Mouse (Mus musculus): ENCODE measurements around the gene Gm20441.
"Not testable (repeated sequence)": the region's sequence is repeated elsewhere in the genome, so short reads cannot be mapped to it uniquely, and the experiment has no call there.

The Gm20441 gene

DNA sequence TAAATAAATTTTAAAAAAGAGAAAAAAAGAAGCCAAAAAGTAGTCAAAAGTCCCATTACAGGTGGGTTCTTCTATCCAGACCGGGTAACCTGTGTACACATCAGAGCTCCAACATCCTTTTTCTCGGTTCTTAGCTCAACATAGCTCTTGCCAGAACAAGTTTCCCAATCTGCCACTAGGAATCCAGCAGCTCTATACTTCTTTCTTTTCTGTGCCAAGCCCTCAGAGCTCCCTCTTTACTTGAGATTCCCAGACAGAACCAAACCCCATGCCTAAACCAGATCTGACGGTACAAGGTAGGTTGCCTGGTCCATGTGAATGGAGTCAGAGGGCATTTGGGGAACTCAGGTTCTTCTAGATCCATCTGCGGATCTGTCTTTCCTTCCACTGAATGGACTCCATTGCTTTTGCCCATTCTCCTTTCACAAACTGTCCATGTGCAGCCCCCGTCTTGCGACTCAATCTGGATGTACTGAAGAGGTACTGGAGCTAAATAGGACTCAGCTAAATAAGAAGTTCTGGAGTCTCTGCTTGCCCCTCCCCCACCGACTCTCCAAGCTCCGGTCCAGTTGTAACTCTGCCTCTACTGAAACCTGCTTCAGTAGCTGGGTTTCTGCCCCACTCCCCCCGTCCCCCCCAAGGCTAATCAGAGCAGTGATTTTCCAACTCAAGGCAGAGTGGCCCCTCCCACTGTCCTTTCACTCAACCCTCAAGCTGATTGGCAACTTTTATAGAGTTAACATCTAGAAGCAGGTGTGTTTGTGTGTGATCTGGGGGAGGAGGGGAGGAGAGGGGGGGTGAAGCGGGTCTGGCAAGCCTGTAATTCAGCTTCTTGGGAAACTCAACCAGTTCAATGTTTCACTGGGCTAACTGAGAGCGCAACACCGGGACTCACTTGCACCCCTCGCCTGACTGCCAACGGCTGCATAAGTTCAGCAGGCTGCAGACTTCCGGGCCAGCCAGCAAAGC is 1.3 kb downstream of the Gm20441 start:
- DNase-seq = peak; percentile 76 to 82

DNA sequence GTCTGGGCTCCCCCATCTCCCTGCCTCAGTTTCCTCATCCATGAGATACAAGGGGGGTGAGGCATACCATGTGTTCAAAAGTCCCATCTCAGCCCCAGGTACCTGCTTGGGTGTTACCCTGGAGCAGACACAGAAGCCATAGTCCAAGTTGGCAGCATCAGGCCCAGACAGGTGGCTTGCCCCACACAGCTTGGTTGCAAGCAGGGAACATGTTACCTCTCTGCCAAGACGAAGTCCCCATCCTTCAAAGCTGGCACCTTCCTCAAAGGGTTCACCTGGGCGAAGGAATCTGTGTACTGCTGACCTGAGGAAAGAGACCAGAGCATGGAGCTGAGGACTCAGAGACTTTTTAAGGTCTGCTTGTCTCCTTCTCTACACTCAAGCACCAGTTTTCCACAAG is 2.9 kb downstream of the Gm20441 start:
- no peak for DNase-seq

DNA sequence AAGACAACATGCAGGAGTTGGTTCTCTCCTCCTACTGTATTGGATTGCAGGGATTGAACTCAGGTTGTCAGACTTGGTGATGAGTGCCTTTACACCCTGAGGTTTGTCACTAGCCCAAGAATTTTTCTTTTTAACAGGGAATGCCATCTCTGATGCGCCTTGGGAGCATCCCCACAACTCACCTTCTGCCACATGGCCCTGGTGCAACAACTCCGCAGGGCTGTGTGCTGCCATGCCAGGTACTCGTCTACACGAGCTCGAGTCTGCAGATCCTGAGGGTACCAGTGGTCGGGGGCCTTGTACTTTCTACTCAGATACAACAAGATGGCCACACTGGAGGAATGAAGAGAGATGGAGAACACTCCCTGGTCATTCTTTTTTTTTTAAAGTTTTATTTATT is 4.2 kb downstream of the Gm20441 start:
- DNase-seq = no peak

DNA sequence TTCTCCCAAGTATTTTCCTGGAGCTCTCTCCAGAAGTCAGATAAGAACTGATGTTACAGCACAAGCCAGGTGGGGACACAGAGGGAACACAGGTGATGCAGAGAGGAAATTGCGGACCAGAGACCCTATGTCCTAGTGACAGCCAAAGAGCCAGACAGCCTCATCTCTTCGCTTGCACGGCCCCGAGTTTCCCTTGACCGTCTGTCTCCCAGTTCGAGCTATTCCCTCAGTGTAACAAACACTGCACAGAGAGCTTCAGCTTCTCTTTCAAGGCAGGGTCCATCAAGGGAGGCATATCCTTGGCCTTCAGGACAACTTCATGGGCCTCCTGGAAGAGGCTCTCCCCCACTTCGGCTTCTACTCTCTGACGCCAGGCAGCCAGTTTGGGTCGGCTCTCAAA is 6.2 kb downstream of the Gm20441 start:
- no peak for DNase-seq

DNA sequence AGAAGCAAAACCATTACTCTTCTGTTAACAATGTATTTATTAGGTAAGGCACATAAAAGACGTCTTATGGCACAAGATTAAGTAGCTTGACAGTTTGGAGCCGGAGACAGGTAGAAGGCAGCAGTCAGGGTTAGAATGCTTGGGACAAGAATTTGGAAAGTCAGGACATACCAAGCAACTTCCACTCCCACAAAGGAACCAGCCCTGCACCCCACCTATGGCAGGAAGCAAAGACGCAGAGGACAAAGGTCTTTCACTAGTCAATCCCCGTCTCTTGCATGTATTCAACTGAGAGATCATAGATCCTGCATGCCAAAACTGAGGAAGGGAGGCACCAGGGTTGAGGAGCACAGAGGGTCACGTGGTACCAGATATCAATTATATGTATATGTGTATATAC is 6.7 kb downstream of the Gm20441 start:
- DNase-seq = no peak

DNA sequence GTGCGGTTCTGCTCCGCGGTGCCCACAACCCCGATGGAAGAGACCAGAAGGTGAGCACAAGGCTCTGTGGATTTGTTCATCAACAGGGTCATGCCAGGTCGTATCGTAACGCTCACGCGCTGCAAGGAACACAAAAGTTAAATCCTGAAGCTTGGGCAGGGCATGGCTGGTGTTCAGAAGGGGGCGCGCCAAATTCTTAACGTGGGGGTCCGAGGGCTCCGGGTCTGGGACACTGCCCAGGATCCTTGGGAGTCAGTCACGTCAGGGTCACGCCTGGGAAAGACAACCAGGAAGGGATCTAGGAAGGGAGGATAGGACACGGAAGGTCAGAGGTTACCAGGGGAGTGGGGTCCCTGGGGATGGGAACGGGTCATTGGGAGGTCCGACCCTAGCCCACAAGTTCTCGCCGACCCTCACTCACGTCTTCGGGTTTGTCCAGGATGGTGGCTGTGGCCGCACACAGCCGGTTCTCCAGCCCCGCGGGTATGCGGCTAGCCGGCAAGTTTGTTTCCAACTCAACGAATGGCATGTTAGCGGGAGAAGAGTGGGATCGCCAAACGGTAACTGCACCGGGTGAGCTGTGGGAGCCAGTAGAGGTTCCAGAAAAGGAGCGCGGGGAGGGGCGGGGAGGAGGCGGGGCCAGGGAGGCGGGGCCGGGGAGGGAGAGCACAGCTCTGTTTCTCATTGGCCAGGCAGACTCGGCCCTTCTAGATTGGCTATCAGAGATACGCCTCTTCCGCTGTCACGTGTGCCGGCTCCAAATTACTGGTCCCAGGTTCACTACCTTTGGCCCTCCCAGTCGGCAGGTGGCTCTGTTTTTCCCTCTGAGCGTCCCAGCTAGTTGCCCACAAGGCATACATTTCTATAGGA is 7.7 kb downstream of the Gm20441 start, which contains the start of gene Ddt:
Ddt (minus strand) TSS at position 620 of the 870 bp plus-strand sequence.
- DNase-seq = peak; percentile 93 to 96

DNA sequence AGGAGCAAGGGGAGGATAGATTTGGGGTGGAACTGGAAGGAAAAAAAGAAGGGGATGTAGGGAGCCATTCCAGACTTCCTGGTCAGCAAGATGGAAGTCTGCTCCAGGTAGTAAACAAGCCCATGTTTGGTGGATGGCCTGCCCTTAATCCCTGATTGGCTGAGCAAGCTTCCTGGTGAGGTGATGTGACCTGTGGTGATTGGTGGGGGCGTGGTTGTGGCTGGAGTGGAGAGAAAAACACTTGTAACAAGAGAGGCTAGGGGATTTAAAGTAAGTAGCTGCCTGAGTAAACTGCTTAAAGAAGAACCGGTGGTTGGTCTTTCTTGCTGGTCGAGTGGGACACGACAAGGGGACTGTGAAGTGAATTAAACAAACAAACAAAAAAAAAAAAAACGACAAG is 13.0 kb downstream of the Gm20441 start:
- not testable (repeated sequence) for DNase-seq

DNA sequence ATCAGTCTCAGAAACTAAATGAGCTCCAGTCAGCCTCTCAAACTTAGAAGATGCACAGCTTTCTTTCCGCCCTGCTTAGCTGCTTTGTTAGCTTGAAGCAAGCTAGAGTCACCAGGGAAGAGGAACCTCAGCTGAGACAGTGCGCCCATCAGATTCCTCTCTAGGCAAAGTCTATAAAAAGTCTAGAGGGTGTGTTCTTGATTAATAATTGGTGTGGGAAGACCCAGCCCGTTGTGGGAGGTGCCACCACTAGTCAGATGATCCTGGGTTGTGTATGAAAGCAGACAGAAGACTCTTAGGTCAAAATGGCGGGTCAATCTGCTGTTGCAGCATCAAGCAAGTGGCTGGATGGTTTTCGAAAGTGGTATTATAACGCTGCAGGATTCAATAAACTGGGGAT is 13.9 kb downstream of the Gm20441 start:
- peak; percentile 68 to 80 for DNase-seq

DNA sequence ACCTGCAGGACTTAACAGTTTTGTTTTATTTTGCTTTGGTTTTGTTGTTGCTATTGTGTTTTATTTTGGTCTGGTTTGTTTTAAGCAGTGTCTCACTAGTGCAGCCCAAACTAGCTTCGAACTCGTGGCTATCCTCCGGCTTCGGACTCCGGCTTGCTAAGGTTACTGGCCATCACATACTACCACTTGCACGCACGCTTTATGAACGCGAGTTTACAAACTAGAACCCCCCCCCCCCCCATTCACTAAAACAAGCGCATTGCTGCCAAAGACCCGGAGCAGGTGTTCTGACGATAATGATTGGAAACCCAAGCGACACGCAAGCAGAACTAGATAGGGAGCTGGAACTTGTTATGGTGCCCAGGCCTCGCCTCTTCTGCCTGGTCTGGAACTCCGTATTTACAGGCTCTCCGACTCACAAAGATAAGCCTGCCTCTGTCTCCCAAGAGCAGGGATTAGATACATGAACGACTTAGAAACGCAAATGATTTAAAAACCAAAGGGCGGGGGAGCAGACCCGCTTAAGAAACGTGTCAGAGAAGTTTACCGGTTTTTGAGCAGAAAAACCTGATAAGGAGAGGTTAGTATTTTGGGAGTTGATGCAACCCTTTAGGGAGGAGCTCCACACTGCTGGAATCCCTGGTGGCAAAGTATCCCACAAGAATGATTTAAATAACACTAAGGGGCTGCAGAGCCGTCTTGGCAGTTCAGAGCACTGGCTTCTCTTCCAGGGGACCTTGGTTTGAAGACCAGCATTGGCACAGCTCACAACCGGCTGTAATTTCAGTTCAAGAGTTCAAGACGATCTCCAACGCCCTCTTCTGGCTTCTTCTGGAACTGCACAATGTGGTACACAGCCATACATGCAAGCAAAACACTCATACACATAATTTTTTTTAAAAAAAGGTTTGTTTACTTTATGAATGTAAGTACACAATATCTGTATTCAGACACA is 16.0 kb downstream of the Gm20441 start:
- DNase-seq = peak; percentile 71 to 83

DNA sequence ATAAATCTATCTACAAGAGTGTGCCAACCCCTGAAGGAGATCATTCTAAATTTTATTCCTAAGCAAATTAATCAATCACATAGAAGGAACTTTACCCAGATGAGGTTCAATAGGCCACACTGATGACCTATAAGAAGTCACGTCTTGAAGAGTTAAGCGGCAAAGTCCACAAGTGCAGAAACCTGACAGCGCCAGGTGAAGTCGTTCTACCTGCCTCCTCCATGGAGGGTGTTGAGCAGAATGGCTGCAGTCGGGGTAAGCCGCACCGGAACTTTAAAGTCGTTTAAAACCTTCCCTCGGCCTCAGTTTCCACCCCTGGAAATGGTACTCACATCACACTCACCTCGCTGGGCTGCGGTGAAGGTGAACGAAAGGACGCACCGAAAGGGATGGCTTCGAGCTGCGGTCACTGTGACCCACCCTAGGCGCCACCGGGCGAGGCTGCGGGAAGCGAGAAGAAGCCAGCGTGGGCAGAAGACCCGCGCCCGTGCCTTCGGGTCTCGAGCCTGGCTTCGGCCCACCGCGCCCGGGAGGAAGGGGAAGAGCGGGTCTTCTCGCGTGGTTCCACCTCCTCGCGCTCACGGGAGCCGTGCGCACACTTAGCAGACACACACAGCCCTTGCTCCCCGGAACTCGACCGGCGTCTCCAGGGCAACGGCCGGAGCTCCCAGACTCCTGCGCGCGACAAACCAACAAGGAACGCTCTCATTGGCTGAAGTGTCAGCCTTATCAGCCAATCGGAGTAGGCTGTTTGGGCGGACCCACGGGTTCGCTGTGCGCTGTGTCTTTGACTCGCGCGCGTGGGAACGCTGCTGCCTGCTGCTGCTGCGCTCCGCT is 16.9 kb downstream of the Gm20441 start, which contains the start of gene Cabin1:
Cabin1 (minus strand) TSS at position 660 of the 837 bp plus-strand sequence.
- DNase-seq = peak; percentile 98

DNA sequence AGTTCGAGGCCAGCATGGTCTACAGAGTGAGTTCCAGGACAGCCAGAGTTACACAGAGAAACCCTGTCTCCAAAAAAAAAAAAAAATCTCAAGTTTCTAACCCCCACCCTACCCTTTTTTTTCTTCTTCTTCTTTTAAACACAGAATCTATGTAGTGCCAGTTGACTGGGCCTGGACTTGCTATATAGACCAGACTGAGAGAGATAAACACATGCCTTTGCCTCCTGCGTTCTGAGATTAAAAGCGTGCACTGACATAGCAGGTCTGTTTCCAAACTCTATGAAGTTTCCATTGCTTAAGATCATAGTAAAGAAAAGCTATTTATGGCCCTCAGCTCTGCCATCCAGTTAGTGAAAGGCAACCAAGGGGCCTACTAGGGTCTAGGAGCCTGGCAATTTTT is 18.3 kb downstream of the Gm20441 start:
- DNase-seq = no peak

DNA sequence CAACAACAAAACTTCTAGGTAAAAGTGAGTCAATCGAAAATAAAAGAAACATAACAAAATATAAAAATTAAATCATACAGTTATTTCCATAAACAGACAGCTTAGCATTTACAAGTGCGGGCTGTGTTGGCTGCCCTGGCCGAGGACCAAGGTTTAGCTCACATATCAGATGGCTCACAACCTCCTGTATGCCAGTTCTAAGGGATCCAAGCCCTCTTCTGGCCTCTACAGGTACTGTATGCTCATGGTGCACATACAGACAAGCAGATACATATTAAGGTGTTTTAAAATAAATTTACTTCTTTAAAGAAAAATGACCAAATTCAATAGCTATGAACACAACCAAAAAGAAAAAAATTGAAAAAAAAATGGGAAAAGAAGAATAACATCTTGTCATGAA is 20.4 kb downstream of the Gm20441 start:
- no peak for DNase-seq

DNA sequence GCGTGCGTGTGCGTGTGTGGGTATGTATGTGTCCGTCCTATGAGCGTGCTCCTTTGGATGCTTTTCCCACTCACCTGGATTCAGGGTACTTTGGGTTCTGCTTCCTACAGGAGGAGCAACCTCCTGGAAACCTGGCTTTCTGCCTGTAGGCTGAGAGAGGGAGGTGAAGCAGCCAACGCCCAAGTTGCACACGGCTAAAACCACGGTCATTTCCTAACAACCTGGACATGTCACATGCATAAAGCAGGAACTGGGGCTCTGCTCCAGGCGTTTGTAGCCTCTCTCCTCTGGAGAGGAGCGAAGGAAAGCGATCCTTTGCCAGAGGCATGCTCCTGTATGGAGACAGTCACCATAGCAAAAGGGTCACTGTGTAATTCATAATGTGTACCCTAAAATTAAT is 24.0 kb downstream of the Gm20441 start:
- no peak for DNase-seq

DNA sequence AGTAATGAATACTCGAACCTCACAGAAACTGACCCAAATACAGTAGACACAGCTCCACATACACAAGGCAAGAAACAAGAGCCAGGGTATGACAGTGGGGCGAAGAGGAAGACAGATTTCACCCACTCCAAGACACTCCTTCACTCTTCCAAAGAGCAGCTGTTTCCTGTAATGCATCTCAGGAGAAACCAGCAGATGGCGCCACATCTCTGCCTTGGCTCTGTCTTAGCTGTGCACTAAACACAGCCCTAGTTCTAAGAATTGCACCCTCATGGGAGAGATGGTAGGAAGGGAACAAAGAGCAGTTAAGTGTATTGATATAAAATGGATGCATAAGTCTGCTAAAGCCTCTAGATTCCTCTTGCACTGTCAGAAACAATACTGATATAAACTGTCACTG is 36.7 kb downstream of the Gm20441 start:
- DNase-seq = peak; percentile 78 to 92

DNA sequence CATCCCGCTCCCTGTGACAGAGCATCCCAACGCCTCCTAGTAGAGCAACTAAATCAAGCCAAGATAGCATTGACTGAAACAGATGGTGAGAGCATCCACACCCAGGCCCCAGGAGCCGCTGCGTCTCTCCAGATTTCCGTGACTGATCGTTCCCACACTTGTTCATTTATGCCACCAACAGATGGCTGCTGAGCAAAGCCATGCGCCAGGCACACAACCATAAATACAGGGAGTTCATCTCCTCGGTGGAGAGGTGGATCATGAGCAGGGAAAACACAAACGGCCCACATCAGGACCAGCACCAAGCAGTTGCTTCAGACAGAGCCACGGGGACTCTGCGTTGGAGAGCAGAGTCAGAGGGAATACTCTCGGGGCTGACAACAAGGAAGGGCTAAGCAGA is 37.4 kb downstream of the Gm20441 start:
- DNase-seq = no peak

DNA sequence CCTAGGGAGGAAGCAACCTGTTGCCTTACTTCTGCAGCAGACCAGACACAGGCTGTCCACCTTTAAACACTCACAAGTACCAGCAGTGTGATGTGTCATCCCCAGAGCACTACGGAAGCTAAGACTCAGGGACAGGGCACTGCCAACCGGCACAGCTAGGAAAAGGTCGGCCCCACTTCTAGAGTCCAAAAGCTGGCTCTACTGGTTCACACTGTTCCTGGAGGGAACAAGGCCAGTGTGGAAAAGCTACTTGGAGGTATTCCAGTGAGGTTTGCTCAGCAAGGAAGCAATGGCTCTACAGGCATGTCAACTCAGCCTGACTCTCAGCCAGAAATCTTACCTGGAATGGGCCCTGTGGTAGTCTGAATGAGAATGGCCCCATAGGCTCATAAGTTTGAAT is 39.9 kb downstream of the Gm20441 start:
- peak; percentile 4 to 24 for DNase-seq

DNA sequence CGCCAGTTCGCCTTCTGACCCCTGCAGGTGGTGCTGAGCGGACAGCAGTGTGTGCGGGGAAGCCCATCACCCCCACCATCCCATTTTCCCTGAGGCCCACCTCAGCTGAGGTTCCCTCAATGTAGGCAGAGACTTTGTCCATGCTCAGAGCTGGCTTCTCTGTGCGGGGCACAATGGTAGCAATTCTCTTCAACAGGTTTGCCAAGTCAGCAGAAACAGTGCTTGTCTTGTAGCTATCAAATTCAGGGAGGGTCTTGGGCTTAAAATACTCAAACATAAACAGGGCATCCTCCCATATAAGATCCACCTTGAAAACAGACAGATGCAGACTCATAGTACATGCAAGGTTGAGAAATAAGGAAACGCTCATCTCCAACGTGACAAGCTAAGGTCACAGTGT is 55.3 kb downstream of the Gm20441 start:
- DNase-seq = no peak

Measured in kidney, postnatal 36 days (tissue).